Mouse (Mus musculus) adrenal gland, postnatal 10 days (tissue): ENCODE data around the gene Sox5. TPM values are rescaled to one million over a fixed set of nuclear protein-coding genes. Genes with fewer than 3 reads are reported as not detected.
A peak's percentile ranks its signal among the peaks of the same experiment; 100 is the strongest.

Experiments used
- DNase-seq: peaks from one replicate; pipeline ENCODE4 v3.0.0; 2021; ENCODE audit warnings: mixed read lengths
- total RNA-seq, 2 experiments: library from RNA; stranded (reverse); gene quantifications; 2 replicates each; pipeline ENCODE4 v1.2.3; 2021

The Sox5 gene
- total RNA-seq, 2 experiments from 2014 or later, result 11.9 to 20.4 TPM

DNA sequence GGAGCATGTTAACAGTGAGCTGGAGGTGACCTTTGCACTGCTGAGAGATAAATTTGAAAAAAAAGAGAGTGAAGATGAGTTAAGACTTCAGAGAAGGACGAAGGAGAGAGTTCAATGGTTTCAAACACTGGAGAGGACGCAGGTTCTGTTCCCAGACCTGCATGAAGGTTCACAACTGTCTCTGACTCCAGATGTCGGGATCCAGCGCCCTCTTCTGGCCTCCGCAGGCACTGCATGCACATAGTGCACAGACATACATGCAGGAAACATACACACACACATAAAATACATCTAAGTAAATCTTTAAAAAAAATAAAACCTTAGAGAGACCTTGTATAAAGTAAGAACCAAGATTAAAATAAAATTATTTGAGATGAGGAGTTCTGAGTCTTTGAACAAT, 352.5 kb downstream of the Sox5 start:
- DNase-seq, result no peak

DNA sequence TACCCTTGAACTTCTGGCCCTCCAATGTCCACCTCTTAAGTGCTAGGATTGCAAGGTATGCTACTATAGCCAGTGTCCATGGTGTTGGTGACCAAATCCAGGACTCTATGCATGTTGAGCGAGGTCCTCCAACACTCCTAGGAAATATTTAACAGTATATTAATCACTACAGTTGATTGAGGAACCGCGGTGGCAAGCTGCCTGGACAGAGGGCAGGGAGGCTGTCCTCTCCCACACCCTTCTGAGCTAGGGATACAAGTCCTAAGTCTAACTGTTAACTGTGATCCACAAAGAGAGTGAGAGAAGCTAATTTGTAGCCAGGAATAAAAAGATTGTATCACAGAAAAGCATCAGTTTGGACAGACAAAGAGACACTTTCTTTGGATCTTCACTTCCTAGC, 373.7 kb downstream of the Sox5 start:
- peak; percentile 7 for DNase-seq

DNA sequence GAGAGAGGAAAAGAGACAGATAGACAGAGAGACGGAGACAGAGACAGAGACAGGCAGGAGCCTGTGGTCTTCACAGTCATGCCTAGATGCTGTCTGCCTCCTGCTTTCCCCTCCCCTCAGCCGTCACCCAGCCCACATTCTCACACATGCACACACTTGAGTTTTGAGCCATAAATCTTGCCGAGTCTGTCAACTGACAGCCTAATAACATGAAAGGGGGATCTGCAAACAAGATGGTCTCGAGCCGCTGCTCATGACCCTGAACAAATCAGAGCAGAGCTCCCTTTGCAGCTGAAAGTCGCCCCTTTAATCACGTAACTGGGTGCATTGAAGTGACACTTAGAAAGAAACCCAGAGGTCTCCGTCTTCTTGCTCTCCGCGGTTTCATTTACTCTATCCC, 383.7 kb downstream of the Sox5 start:
- DNase-seq, result no peak

DNA sequence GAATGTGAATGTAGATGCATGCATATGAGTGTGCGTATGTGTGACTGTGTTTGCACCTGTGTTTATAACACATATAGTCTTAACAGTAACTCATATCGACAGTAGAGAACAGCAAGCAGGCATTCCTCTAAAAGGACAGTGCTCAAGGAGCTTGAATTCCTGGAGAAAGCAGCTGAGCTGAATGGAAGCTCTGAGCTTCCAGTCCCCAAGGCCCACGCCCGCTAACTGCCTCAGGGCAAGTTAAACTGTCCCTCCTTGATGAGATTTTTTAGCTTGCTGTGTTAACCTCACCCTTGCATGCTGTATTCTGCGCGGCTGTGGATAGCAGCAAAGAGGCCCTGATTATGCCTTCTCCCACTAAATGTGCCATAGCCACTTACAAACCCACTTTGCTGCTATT, 388.6 kb downstream of the Sox5 start:
- DNase-seq, result no peak

DNA sequence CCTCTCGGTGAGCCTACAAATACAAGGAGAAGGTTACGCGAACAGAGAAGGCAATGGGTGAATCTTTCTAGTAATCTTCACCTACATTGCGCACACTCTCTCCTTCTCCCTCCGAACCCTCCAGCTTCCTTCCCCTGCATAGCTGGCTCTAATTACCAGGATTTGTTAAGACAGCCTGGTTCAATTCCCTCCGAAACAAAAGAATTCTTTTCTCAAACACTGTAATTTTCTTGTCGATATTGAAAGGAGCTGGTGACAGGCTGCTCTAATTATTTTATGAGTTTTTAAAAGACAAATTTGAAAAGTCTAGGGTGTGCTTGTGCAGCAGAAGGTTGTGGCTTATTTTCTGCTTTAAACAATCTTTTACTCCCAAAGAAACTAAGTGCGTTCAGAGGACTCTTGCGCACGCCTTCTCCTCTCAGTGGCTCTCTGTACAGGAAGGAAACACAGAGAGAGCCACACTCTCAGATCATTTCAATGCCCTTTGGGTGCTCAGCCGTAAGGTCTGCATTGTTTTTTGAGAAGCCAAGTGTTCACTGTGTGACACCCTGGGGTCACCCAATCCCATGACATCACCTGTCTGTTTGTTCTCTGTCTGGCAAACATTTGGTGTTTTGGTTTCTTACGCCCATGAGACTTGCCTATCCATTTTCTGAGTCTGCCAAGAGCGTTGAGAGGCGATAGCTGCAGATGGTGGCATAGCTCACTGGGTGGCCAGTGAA, 392.3 kb downstream of the Sox5 start:
- DNase-seq, result no peak

DNA sequence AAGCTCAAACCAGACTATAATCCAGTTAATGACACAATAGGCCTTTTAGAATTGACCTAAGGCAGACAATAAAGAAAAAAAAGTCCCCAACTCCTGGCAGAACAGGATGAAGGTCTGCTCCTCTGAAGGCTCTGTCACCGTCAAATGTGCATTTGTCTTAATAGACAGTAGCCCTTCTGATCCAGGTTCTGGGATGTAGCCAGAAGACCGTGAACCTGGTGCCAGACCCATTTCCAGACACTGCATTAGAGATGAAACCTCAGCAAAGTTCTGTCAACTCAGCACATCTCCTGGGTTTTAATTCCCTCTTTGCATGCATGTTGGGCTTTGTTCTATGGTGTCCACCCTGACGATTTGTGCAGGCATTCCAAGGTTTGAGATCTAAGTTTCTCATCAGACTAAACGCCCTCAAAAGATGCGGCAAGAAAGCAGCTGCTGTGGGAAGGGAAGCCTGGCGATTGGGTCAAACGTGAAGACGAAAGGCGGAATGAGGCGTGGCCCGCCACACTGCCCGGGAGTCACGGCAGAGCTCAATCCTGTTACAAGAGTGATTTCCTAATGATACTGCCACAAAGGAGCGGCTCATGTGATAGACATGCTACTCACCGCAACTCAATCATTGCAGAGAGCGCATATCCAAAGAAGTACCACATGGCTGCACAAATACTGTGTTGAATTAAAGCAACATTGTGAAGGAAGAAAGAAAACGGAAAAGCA, 394.1 kb downstream of the Sox5 start:
- DNase-seq, result no peak

DNA sequence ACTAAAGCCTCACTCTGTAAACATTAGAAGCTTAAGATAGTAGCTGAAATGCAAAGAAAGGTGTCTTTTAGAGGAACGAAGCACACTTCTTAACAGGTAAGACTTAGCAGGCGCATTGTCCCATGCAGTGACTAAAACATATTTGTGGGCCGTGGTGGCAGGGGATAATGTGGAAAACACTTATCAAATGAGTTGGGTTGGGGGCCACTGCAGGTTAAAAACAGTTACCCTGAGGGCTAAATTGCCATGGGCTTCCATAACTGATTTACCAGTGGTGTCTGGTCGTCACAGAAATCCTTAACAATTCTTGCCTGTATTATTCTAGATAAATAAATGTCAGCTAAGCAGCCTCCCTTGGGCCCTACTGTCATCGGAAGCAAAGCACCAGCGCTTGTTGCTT, 401.1 kb downstream of the Sox5 start:
- no peak for DNase-seq

DNA sequence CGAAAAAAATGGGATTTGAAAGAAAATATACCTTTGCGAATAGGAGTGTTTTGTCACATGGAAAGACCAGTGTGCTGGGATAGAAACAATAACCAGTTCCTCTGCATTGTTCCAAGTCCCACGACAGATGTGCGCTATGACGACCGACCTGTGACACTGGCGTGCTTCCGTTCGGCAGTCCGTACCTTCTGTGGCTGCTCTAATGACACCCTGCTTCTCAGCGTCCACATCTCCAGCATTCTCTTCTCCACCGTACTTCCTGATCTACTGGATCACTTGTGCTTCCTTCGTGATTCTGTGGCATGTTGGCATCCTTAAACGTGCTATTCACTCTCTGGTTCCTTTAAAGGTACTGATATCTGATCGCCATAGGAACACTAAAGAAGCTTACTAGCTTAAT, 401.6 kb downstream of the Sox5 start:
- no peak for DNase-seq

DNA sequence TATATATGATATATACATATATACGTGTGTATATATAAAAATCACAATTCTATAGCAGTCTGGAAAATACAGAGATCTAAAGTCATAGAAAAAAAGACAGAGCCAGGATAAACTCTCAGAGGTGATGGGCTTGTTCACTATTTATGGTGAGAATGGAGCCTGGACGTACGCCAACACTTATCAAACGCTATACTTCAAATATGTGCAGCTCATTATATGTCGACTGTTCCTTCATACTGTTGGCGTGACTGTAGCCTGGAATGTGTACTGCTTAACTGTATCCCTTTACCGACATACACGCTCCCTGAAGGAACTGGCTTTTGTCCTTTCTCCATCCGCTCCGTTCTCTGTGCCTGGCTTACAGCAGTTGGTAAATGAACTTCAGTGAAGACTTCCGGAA, 407.0 kb downstream of the Sox5 start:
- DNase-seq, result no peak

DNA sequence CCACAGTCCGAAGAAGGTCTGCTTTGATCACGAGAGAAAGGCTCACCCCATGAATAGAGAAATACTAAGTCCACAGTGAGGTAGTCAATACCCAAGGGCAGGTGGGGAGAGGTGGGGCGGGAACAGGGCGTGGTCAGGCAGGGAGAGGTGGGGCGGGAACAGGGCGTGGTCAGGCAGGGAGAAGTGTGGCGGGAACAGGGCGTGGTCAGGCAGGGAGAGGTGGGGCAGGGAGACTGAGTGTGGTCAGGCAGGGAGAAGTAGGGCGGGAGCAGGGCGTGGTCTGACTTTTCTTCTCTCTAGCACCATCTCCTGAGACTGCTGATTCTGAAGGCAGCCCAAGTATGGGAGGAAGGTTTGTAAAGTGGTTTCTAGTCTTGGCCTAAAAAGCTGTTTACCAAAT, 411.1 kb downstream of the Sox5 start:
- DNase-seq, result no peak

DNA sequence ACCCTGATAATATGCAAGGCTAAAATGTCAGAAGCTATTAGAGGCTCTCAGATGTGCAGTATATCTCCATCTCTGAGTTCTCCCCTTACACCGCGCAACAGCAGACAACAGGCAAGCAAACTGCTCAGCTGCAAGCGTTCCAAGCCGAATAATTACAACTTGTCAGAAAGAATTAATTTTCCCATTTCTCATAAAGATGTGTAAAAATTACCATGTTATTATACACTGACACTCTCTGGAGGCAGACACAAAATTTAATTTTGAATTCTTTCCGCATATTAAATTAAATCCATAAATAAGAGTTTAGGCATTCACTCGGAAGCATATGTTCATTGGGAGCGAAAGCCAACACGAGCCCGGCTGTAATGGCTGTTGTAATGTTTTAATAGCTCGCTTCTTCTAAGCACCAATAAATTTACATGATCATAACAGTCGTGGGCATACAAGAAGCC, 414.1 kb downstream of the Sox5 start:
- DNase-seq, result no peak

DNA sequence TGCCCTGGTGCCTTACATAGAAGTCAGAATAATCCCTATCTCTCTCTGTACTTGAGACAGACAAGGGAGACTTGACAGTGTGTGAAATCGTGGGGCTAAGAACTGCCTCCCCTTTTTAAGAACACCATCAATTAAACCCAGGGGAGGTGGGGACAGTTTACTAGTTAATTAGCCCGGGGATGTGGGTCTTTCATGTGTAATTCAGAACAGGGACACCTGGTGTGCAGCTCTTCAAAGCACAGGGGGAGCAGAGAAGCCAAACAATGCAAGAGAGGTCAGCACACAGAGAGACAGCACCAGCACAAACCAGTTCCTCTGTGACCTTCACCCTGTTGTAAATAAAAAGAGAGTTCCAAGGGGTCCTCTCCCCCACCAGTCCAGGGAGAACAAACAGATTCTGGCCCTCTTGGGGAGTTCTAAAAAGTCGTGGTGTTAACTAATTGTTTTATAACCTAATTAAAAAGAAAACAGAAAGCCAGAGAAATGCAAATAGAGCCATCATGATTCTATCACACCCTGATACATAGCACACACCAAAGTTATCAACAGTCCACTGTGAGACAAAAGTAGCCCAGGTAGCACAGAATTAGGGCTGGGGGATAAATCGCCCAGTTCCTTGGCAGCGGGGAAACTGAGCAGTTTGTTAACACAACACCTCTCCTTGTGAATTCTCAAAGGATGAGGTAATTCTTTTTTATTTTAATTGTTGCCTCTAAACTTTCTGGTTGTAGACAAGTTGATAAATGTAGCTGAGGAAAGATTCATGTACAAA, 420.3 kb downstream of the Sox5 start:
- DNase-seq, result no peak

DNA sequence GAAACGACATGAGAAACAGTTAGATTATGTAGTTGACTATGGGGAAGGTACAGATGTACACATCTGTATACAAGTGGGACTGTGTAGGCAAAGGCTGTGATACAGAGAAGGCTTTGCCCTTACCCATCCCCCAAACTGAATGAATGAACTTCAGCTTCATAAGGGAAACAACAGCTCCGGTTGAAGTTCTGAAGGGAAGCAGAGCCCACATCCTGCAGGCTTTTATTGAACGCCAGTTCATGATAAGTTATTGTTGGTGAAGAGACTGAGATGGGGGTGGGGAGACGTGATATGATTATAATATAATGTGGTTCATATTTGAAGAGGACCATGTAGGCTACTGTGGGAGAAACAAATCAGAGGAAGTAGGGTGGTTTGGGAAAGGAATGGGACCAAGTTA, 424.7 kb downstream of the Sox5 start:
- DNase-seq, result no peak

DNA sequence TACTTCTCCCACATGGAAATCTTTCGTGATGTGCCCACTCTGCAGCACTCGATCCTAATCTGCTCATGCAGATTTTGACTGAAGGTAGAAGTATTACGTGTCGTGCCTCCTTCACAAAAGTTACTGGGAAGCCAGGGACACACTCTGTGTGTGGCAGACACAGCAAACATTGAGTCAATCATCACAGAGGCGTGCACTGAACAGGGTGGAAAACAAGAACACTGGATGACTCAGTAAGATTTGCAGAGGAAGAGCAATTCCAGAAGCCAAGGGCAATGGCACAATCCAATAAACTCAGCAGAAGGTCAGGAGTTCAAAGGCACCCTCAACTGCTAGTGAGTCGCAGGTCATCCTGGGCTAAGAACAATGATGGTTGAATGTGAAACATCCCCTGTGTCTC, 430.7 kb downstream of the Sox5 start:
- DNase-seq, result no peak

DNA sequence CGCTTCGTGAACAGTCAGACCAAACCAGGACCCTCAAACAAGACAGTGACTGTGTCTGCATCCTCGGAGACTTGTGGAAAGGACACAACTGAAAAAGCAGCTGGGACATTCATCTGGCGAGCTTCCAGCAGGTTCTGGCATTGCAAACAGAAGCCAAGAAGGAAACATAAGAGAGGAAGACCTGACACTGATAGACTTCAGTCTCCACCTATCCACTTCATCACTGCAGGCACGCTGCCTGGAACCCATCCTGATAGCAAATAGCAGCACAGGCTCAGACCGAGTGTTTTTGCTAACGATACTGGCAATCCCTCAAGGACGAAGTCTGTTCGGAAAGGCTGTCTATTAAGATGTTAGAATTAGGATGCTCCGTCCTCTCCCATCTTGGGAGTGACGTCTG, 438.4 kb downstream of the Sox5 start:
- DNase-seq, result peak; percentile 39

DNA sequence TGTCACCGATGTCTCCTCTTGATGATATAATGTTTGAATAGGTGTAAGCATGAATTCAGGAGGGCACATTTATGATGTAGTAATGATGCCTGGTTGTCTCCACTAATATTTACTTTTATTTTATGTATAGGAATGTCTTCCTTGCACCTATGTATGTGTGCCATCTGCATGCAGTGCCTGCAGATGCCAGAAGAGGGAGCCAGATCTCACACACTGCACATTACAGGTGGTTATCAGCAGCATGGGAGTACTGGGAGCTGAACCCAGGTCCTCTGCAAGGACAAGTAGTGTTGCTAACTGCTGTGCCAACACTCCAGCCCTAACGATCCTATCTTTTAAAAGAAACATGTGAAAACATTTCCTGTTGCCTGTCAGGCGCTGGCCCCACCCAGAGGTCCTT, 442.2 kb downstream of the Sox5 start:
- no peak for DNase-seq

DNA sequence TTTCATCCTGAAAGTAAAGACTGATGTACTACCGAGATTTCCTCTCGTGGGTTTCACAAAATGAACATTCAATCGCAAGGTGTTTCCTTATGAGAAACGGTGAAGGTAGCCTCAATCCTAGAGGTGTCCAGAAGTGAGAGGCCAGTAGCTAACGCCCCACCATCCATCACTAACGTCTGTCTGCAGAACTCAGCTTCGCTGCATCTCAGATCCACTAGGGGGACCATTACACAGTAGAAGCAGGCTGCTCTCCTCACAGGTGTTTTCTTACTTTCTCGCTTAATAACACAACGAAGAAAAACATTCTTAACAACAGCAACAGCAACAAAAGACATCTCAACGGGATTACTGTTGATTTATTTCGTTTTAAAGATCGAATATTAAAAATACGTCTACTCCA, 442.8 kb downstream of the Sox5 start:
- no peak for DNase-seq

DNA sequence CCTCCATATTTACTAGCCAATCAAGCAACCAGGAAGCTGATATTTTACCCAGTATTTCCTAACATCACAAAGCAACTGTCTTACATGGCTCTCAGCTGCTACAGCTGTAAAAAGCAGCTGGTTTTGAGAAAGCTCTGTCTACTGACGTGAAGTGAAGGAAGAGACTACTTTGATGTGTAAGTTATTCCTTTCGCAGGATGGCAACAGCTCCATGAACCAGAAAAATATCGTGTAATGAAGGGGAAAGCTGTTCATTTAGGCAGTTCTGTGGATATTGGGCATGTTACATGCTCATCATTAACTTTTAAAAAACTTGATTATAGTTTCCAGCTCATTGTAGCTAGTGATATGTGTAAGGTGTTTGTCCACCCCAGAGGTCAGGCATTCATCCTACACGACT, 443.6 kb downstream of the Sox5 start:
- DNase-seq, result no peak

DNA sequence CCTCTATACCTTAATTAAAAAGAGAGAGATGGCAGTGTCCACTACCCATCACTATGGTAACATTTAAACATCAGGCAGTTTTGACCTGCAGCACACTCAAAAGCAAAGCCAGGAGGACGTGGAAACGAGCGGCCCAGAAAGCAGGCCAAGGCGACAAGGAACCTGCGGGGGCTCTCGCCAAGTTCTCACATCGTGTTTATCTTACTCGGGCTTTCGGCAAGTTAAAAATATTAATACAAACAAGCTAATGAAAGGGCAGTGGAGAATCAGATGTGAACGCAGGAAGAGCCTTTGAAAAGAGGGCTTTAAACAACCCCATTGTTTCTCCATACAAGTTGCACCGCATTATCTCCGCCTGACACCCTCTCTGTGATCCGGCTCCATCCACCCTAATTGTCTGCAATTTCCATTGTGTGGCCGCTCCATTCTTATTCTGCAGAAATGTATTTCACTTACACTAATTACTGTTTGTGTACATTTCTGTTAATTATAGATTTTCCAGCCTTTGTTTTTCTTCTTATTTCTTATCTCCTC, 444.3 kb downstream of the Sox5 start:
- DNase-seq, result no peak

DNA sequence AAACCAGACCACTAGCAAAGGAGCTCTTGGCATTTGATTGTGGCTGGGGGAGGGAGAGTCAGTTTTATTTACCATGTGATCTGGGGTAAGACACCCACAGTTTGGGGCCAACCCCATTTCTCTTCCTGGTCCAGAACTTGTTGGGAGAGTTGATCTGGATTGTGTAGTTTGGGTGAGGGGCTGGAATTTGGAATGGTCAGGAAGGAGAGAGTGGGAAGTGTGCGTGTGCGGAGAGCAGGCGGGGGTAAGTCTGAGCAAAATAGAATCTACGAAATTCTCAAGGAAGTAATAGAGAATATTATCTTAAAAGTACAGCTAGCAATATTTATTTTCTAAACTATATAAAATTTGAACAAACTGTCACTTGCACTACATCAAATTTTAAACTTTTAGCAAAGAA, 445.0 kb downstream of the Sox5 start:
- DNase-seq, result no peak

DNA sequence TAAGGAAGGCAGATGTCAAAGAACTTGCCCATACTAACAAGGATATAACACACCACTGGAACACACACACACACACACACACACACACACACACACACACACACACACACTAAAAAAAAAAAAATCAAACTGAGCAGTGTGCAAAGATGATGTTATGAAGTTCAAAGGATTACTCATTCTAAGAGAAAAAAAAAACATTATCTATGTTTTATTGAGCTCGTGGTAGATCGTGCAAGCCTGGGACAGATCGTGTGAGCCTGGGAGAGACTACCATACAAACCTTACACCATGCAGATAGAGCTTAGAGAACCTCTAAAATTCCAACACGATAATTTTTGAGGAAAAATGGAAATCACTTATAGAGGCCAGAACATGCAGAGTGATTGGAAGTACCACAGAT, 448.6 kb downstream of the Sox5 start:
- no peak for DNase-seq

DNA sequence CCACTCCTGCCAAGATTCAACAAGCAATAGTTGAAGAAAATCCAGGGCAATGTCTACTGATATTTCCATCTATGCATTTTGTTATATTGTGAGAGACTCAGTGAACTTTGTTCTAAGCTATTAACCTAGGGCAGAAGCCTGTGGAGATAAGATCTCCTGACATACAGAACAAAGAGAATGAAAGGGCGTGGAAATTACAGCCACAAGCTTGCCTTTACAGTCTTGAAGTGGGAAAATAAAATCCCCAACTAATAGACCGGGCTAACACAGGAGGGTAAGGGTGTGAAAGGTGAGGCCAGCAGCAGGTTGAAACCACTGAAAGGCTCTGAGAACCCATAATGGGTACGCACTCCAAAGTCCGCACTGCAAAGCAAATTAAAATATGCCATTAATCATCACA, 449.8 kb downstream of the Sox5 start:
- DNase-seq, result no peak

DNA sequence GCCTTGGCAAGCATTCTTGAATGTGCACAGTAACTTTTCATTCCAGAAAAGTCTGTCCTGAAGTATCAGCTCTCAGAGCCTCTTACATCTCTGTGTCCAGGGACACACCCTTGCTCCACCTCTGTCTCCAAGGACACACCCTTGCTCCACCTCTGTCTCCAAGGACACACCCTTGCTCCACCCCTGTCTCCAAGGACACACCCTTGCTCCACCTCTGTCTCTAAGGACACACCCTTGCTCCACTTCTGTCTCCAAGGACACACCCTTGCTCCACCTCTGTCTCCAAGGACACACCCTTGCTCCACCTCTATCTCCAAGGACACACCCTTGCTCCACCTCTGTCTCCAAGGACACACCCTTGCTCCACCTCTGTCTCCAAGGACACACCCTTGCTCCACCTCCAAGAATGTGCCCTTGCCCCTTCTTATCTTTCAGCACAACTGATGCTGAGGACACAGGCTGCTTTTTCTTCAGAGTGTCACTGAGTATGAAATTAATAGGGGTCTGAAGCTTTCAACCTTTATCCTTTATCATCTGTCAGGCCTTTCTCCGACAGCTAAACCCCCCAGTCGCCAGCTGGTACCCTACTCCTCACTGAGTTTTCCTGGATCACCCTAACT, 452.4 kb downstream of the Sox5 start:
- DNase-seq, result peak; percentile 14
